Mouse (Mus musculus): Measurements from ENCODE around the gene Gng10.

Gene Gng10

GRCm38 (mm10) chr4:59034918-59035785, at the start of gene Gng10:
Gene Gng10, plus strand, starts transcription at chr4:59035088.
- peak; percentile 53 to 66 for DNase-seq

- peak; percentile 55 to 83 for DNase-seq
These were observed 49.7 kb upstream of the Gng10 start for GRCm38 (mm10) chr4:58985157-58985648.

DNA sequence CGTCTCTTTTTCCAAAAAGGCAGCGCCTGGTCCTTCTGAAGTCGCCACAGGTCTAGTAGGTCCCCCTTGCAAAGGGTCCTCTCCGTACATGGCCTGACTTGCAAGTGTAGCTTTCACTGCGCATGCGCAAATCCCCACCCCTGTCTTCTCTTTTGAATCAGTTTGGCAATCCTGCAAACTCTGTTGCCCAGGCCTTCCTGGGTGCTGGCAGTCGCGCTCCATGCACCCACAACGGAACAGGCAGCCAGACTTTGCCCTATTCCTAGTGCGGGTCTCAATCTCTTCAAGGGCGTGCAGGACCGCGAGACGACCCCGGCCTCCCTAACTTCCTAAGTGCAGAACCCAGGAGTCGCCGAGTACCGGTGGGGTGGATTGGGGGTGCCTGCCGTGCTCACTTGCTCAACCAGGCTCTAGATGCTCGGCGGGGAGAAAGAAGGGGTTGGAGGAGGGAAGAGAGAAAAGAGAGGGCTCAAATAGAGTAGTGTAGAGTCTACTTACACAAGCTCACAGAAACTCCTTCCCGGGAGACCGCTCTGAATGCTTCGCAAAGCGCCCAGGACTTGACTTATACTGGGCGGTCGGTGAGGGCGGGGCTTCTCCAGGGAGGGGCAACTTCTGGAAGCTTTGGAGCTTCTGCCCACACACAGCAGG, 48.2 kb upstream of the Gng10 start, which contains the start of gene Ptgr1:
Ptgr1 (minus strand) TSS at position 580 of the 651 bp plus-strand sequence.
- DNase-seq, result peak; percentile 71 to 79

GRCm38 (mm10) chr4:58989303-58989898, 45.5 kb upstream of the Gng10 start:
- no peak for DNase-seq

GRCm38 (mm10) chr4:58990609-58991434, 44.1 kb upstream of the Gng10 start:
- no peak for DNase-seq

DNA sequence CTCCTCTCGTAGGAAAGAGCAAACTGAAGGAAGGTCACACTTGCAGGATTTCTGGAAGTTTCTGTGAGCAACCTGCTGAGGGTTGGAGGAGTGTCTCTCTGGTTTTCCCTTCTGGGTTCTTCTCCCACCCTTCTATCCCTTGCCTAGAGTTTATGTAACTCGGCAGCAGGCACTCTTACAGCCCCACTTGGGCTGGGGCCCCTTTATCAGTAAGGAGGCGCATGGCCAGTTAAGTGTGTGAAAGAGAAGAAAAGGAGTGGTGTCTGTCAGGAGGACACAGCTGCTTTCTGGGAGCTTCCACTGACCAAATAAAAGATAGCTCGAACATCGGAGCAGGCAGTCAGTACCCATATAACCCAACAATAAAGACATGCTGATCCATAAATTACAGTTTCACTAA, 42.7 kb upstream of the Gng10 start:
- DNase-seq, result no peak

GRCm38 (mm10) chr4:58994762-58995161, 40.1 kb upstream of the Gng10 start, which contains the start of gene Dnajc25:
Gene Dnajc25, plus strand, starts transcription at chr4:58995062.
- no peak for DNase-seq

- no peak for DNase-seq
These were observed 39.6 kb upstream of the Gng10 start for GRCm38 (mm10) chr4:58995251-58995693.

- DNase-seq, result no peak
These were observed 37.8 kb upstream of the Gng10 start for GRCm38 (mm10) chr4:58997081-58997480.

- DNase-seq, result no peak
These were observed 36.2 kb upstream of the Gng10 start for GRCm38 (mm10) chr4:58998688-58999087.

- peak; percentile 46 to 66 for DNase-seq
These were observed 35.2 kb upstream of the Gng10 start for GRCm38 (mm10) chr4:58999686-59000085.

DNA sequence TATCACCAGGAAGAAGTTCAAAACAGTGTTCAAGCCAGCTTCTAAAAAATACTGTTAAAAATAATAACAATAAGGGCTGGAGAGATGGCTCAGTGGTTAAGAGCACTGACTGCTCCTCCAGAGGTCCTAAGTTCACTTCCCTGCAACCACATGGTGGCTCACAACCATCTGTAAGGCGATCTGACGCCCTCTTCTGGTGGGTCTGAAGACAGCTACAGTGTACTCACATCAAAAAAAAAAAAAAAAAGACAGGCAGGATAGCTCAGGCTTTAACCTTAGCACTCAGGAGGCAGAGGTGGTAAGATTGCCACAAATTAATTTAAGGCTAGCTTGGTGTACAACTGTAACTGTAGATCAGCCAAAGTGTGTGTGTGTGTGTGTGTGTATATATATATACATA, 34.3 kb upstream of the Gng10 start:
- peak; percentile 15 to 24 for DNase-seq

GRCm38 (mm10) chr4:59002948-59003805, 31.7 kb upstream of the Gng10 start, which contains the start of gene Gm20503:
Gene Gm20503, plus strand, starts transcription at chr4:59003210.
- DNase-seq, result peak; percentile 87 to 89

DNA sequence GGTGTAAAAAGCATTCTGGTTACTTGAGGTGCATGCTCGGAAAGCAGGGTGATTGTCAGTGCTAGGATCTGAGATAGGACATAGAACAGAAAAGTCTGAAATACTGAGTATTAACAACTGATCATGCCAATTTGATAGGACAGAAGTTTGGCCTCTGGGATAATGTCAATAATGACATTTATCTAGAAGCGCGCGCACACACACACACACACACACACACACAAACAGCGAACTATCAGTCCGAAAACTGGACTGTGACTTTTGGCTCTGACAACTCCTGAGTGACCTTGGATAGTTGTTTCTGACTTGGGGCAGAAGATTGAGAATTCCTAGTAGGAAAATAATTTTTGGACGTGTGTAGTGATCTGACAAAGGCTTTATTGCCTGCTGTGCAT, 31.1 kb upstream of the Gng10 start:
- no peak for DNase-seq

DNA sequence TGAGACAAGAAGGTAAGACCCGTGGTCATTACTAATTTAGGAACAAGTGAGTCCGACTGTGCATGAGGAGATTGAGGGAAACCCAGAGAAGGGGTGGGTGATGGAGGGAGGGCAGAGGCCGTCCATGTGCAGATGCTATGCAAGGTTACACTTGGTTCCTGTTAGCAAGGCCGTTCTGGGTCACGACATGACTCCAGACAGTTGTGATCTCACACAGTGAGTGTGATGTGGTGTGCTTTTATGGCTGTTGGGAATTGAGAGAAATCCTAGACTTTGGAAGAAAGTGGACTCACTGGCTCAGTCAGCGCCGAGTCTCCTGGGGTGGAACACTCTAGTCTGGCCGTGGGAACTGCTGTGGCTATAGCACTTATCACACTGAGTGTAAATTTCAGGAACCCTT, 28.7 kb upstream of the Gng10 start:
- DNase-seq, result no peak

DNA sequence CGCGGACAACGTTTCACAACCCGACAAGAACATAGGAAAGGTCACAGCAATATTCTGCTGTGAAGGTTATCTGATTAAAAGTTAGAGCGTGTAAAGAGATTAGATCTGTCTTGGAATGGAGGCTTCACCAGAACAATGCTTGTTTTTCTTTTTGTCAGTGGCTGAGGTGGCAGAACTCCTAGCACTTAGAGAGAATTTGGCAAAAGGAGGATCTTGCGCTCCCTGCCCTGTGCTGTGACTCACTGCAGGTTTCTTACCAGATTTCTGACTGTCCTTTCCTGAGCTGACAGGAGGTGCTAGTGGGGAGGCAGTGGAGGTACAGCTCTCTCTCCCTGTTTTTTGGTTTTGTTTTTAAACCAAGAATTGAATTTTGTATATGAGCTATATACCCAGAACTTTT, 27.9 kb upstream of the Gng10 start:
- no peak for DNase-seq

DNA sequence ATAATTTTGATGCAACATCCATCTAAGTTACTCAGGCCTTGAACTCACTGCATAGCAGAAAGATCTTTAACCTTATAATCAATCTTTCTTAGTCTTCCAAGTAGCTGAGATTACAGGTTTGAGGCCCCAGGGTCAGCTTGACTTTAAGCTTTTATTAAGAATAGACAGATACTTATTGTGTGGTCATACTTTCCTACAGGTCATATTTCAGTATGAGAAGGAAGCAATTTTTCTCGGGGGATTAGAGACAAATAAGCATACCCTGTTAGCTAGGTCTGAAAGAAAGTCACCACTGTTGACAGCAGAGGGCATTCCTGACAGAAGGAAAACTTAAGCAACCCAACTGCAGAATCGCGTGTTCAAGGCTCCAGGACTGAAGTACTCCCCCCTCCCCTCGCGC, 26.9 kb upstream of the Gng10 start:
- DNase-seq, result no peak

DNA sequence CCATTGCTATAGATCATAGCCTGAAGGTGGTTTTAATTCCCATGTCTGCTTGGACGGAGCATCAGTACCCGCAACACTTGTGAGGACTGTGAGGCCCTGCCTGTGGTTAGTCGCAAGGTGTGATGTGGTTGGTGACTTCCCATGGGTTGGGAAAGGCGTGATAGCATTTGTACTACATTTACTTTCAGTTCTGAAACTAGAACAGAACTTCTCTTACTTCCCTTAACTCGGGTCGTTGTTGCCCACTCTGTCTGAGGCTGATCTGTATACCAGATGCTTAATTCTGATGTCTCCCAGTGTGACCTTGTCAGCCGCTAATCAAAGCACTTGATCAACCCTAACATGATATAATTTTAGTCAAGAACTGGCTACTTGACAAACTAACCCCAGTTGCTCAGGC, 25.7 kb upstream of the Gng10 start:
- DNase-seq, result peak in 1 of 2 experiments; percentile 25

DNA sequence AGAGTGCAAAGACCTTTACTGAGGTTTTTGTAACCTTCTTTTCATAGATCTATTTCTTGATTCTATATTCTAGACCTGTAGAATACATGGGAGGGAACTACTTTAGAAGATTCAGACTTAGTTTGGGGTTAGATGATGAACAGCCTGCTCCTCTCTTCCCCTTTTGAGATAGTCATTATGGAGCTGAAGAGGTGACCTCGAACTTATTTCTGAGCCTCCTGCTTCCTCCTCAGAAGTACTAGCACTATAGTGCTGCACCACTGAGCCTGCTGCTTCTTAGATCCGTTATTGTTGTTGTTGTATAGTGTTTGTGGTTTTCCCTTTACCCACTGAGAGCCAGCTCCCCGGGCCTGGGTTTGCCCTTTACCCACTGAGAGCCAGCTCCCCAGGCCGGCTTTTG, 25.2 kb upstream of the Gng10 start:
- no peak for DNase-seq

DNA sequence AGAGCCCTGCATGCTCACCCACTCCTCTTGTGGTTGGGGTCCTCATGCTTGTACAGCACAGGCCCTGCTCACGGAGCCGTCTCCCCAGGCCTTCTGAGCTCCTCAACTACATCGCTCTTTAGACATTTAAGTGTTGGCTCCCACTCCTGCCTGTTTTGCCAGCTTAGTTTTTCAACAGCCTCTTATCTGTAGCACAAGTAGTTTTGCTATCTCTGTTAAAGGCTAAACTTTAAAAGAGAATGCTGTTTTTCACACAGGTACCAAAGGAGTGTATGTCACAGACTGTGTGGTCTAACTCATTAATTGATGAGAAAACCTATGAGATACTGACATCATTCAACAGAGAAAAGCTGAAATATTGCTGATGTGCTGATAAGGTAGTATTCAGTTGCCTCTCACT, 23.4 kb upstream of the Gng10 start:
- DNase-seq, result no peak

GRCm38 (mm10) chr4:59015181-59015580, 19.7 kb upstream of the Gng10 start:
- no peak for DNase-seq
